14 mouse cellular contexts compared by ENCODE assay signal in the genomic region with DNA sequence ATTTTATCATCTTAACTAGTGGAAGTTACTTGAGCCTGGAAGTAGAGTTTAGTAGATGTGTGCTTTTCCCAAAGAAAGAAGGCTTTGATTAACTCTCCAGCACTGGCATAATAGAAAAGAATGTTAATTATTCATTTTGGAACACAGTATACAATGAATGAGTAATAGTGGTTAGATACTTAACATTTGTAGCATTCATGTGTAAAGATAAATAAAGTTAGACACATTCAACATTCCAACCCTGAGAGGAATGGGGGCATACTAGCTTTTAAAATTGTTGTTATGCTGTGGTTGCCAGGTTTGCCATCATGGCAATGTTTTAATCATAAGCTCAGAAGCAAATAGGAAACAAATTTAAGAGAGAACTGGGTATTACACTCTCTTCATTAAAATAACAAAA.
DNase-seq lines count a peak whose midpoint lies in the region.
"Had no signal": no experiment of that assay in that cellular context is flagged by ENCODE, and none has a peak within 500 bp of the region (broad histone marks: within the 10 kb centered on the region; RNA-seq: fewer than 3 reads in every experiment).

No protein-coding gene starts in this region.

- peak; percentile 1 for DNase-seq in 3134 (ENCODE audit: extremely low read depth, insufficient read length, low spot score)
- peak; percentile 97 for DNase-seq in Muller cell, postnatal 12 days (ENCODE audit: inconsistent ontology term)
- DNase-seq in fibroblast of lung, adult 2 months (ENCODE audit: low read depth) = peak; percentile 29
- DNase-seq in ovary, postnatal 10 days (ENCODE audit: low spot score) = no peak
- no peak for DNase-seq in layer of hippocampus, adult 8-10 months (ENCODE audit: low spot score in 2 of 2)
- DNase-seq: adrenal gland, adult 8-10 months; adrenal gland, postnatal 14 days; adrenal gland, postnatal 36 days; B cell, adult 2 months; cerebellum, adult 11-12 months; cerebellum, adult 2 months; cerebellum, adult 9-10 months; cerebellum, postnatal 10 days; cerebellum, postnatal 25 days had no signal

Comparison
In these comparisons a context has a peak if more than half of its experiments do, and no peak if none do; other contexts are left out.
1. DNase-seq: peak in 3134 (single experiment), Muller cell, postnatal 12 days (single experiment) and fibroblast of lung, adult 2 months (single experiment); none in ovary, postnatal 10 days (single experiment) and layer of hippocampus, adult 8-10 months (0 of 2).